Mouse (Mus musculus): Measurements from ENCODE around the gene Kctd20. TPM values are rescaled to one million over a fixed set of nuclear protein-coding genes. Genes with fewer than 3 reads are reported as not detected.

Kctd20 gene
- polyA plus RNA-seq (2012) = 87.9 and 111 TPM in 2 replicates

GRCm38 (mm10) chr17:28951831-28952799 lies at the start of gene Kctd20:
Gene Kctd20, plus strand, starts transcription at chr17:28951950.
- no peak for TF ChIP-seq GATA1 (IDR thresholded peaks at IDR 0.05; ENCODE audit: low read length)

GRCm38 (mm10) chr17:28904546-28905376 lies 47.0 kb upstream of the Kctd20 start:
- TF ChIP-seq GATA1 (IDR thresholded peaks at IDR 0.05; ENCODE audit: low read length) = no peak

GRCm38 (mm10) chr17:28905377-28905916 lies 46.3 kb upstream of the Kctd20 start:
- TF ChIP-seq GATA1 (IDR thresholded peaks at IDR 0.05; ENCODE audit: low read length) = no peak

GRCm38 (mm10) chr17:28907959-28908358 lies 43.8 kb upstream of the Kctd20 start:
- TF ChIP-seq GATA1 (IDR thresholded peaks at IDR 0.05; ENCODE audit: low read length) = no peak

- TF ChIP-seq GATA1 (IDR thresholded peaks at IDR 0.05; ENCODE audit: low read length) = no peak
Observed at GRCm38 (mm10) chr17:28909252-28909941, 42.4 kb upstream of the Kctd20 start.

GRCm38 (mm10) chr17:28910139-28910538 lies 41.6 kb upstream of the Kctd20 start:
- no peak for TF ChIP-seq GATA1 (IDR thresholded peaks at IDR 0.05; ENCODE audit: low read length)

DNA sequence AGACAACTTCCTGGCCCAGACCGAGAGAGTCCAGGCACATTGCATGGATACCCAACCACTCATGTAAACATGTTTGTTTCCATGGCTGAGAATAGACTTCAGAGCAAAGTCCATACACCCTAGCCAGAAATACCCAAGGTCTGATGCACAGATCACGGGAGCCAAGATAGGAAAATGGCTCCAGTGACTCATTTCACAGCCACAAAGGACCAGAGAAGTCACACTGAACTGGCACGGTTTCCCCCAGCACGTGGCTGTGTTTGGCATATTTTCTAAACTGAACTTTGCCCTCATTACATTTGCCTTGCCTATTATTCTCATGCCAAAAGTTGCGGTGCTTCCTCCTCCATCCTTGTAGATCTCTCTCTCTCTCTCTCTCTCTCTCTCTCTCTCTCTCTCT lies 38.5 kb upstream of the Kctd20 start:
- no peak for TF ChIP-seq GATA1 (IDR thresholded peaks at IDR 0.05; ENCODE audit: low read length)

GRCm38 (mm10) chr17:28913940-28914339 lies 37.8 kb upstream of the Kctd20 start:
- no peak for TF ChIP-seq GATA1 (IDR thresholded peaks at IDR 0.05; ENCODE audit: low read length)

DNA sequence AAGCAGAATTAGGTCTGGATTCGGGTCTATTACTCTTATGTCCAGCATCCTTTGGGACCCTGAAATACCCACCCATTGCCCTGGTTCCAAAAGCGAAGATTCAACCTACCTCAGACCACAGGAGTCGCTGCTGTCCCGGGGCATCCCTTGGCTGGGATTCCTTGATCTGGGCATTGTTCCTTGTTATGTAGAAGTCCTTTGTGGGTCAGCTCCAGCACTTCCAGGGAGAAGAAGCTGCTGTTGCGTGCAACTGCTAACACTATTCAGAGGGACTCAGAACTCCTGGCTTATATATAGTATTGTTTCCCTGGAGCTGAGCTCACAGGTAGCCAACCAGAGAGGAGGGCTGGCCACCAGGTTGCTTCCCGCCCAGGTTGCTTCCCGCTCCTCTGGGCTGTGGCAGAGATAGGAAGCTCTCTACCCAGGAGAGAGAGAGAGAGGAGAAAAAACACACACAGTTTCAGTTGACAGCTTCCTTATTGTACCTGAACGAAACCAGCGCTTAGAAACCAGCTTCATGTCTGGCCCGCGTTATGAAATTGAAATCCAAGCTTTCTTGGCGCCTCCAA lies 36.6 kb upstream of the Kctd20 start, which contains the start of gene 4930539E08Rik:
4930539E08Rik (minus strand) TSS at position 265 of the 569 bp plus-strand sequence.
- no peak for TF ChIP-seq GATA1 (IDR thresholded peaks at IDR 0.05; ENCODE audit: low read length)

GRCm38 (mm10) chr17:28916520-28916919 lies 35.2 kb upstream of the Kctd20 start:
- TF ChIP-seq GATA1 (IDR thresholded peaks at IDR 0.05; ENCODE audit: low read length) = no peak

DNA sequence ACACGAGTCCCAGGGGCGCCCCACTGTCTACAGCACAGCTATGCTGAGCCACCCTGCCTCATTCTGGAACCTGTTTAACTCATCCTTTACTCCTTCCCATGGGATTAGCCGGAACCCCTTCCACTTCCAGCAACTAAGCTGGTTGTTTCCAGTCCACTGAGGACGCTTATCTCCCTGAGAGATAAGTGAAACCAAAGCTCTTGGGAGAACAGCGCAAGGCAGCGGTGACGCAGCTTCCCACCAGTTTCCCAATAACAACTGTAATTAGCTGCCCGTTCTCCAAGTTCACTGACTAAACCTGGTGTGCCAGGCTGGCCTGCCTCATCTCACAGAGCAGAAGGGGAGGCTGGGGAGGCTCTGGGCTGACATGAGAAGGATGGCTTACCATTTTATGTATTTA lies 30.7 kb upstream of the Kctd20 start:
- no peak for TF ChIP-seq GATA1 (IDR thresholded peaks at IDR 0.05; ENCODE audit: low read length)

GRCm38 (mm10) chr17:28922096-28922495 lies 29.7 kb upstream of the Kctd20 start:
- TF ChIP-seq GATA1 (IDR thresholded peaks at IDR 0.05; ENCODE audit: low read length) = no peak

DNA sequence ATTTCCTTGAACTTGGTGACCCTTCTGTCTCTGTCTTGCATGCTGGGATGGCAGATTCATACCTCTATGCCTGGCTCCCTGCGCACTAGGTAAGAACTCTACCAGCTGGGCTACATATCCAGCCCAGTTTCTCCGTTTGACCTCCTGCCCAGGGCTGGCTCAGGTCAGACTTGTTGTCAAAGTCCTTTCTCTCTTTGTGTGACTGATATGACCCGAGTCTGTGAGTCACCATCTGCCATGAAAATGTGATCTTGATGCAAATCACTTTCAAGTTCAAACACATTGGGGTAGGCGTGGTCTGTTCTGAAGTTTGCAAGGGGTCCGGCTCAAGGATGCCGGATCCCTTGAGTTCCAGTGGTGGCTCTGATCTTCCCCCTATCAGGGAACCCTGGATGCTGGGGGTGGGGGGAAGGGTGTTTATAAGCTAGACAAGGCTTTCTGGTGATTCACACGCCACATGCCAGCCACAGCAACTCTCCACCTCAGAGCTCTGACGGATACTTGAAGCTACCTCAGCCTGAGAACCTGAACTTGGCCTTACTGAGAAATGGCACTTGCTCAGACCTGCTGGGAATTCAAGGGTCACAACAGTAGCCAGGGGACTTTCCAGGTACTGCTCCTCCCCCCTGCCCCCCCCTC lies 26.7 kb upstream of the Kctd20 start:
- TF ChIP-seq GATA1 (IDR thresholded peaks at IDR 0.05; ENCODE audit: low read length) = no peak

GRCm38 (mm10) chr17:28926380-28926779 lies 25.4 kb upstream of the Kctd20 start:
- TF ChIP-seq GATA1 (IDR thresholded peaks at IDR 0.05; ENCODE audit: low read length) = no peak

All from G1E-ER4 (cell line).